Mouse (Mus musculus) left cerebral cortex, adult 11 months (tissue): ENCODE measurements around the gene A030014E15Rik.
"Not testable (repeated sequence)": the region's sequence is repeated elsewhere in the genome, so short reads cannot be mapped to it uniquely, and the experiment has no call there.

Experiments
- DNase-seq: peaks from one replicate; pipeline ENCODE4 v3.0.0; 2022; ENCODE audit warnings: low spot score

The A030014E15Rik gene

GRCm38 (mm10) chr1:82924650-82925049 lies at the start of gene A030014E15Rik:
TSS of gene A030014E15Rik (plus strand) at chr1:82924917.
- no peak for DNase-seq

GRCm38 (mm10) chr1:82879172-82879571 lies 45.5 kb upstream of the A030014E15Rik start:
- no peak for DNase-seq

- DNase-seq = no peak
These were observed 44.5 kb upstream of the A030014E15Rik start for GRCm38 (mm10) chr1:82880196-82880595.

GRCm38 (mm10) chr1:82893269-82893668 lies 31.4 kb upstream of the A030014E15Rik start:
- DNase-seq = no peak

GRCm38 (mm10) chr1:82900567-82900966 lies 24.1 kb upstream of the A030014E15Rik start:
- no peak for DNase-seq

- DNase-seq = no peak
These were observed 23.5 kb upstream of the A030014E15Rik start for GRCm38 (mm10) chr1:82901201-82901600.

- no peak for DNase-seq
These were observed 18.8 kb upstream of the A030014E15Rik start for GRCm38 (mm10) chr1:82905886-82906285.

- no peak for DNase-seq
These were observed 11.7 kb upstream of the A030014E15Rik start, which contains the start of gene A030005L19Rik for GRCm38 (mm10) chr1:82913025-82913424. TSS of gene A030005L19Rik (plus strand) at chr1:82913325.

GRCm38 (mm10) chr1:82913434-82913833 lies 11.3 kb upstream of the A030014E15Rik start:
- not testable (repeated sequence) for DNase-seq

GRCm38 (mm10) chr1:82930558-82930957 lies 5.8 kb downstream of the A030014E15Rik start:
- not testable (repeated sequence) for DNase-seq

GRCm38 (mm10) chr1:82931326-82931725 lies 6.6 kb downstream of the A030014E15Rik start, which contains the start of gene Gm6217:
TSS of gene Gm6217 (minus strand) at chr1:82931399.
- not testable (repeated sequence) for DNase-seq

GRCm38 (mm10) chr1:82938666-82939065 lies 13.9 kb downstream of the A030014E15Rik start:
- no peak for DNase-seq

GRCm38 (mm10) chr1:82942505-82942904 lies 17.8 kb downstream of the A030014E15Rik start:
- DNase-seq = not testable (repeated sequence)

- DNase-seq = not testable (repeated sequence)
These were observed 18.6 kb downstream of the A030014E15Rik start, which contains the start of gene A030003K21Rik for GRCm38 (mm10) chr1:82943295-82943694. TSS of gene A030003K21Rik (minus strand) at chr1:82943388.

- not testable (repeated sequence) for DNase-seq
These were observed 21.3 kb downstream of the A030014E15Rik start for GRCm38 (mm10) chr1:82946029-82946428.

GRCm38 (mm10) chr1:82948601-82949000 lies 23.9 kb downstream of the A030014E15Rik start:
- no peak for DNase-seq

GRCm38 (mm10) chr1:82955913-82956312 lies 31.2 kb downstream of the A030014E15Rik start, which contains the start of gene Gm7544:
TSS of gene Gm7544 (minus strand) at chr1:82956013.
- DNase-seq = not testable (repeated sequence)

- no peak for DNase-seq
These were observed 35.2 kb downstream of the A030014E15Rik start, which contains the start of gene Gm47955 for GRCm38 (mm10) chr1:82959870-82960385. TSS of gene Gm47955 (plus strand) at chr1:82960286.

GRCm38 (mm10) chr1:82966413-82966812 lies 41.7 kb downstream of the A030014E15Rik start:
- no peak for DNase-seq

GRCm38 (mm10) chr1:82972046-82972445 lies 47.3 kb downstream of the A030014E15Rik start:
- no peak for DNase-seq

- no peak for DNase-seq
These were observed 48.5 kb downstream of the A030014E15Rik start for GRCm38 (mm10) chr1:82973244-82973643.

GRCm38 (mm10) chr1:82973901-82974300 lies 49.2 kb downstream of the A030014E15Rik start:
- DNase-seq = no peak

- no peak for DNase-seq
These were observed 49.6 kb downstream of the A030014E15Rik start for GRCm38 (mm10) chr1:82974342-82974741.
